Mouse (Mus musculus) midbrain, embryonic 15.5 days (tissue): Measurements from ENCODE around the gene Rapgef3. TPM values are rescaled to one million over a fixed set of nuclear protein-coding genes. Genes with fewer than 3 reads are reported as not detected.

Source experiments
- ATAC-seq: fragments of 200-750 bp; cut with Nextera tagmentation; replicated peaks from 2 replicates; pipeline ENCODE4 v1.8.0; 2017; ENCODE audit warnings: moderate TSS enrichment
- H3K27ac ChIP-seq: fragments of 300-500 bp; sonication (generic); 2 replicates; pipeline ENCODE4 v1.5.1; 2015; ENCODE audit warnings: mild to moderate bottlenecking, inconsistent platforms
- H3K27me3 ChIP-seq: fragments of 300-500 bp; sonication (generic); replicated peaks from 2 replicates; pipeline ENCODE4 v1.6.1; 2015; ENCODE audit warnings: inconsistent platforms
- H3K36me3 ChIP-seq: fragments of 300-500 bp; sonication (generic); replicated peaks from 2 replicates; pipeline ENCODE4 v1.6.1; 2015; ENCODE audit warnings: inconsistent platforms
- H3K4me1 ChIP-seq: fragments of 300-500 bp; sonication (generic); 2 replicates; pipeline ENCODE4 v1.6.1; 2015; ENCODE audit warnings: inconsistent platforms
- H3K4me2 ChIP-seq: fragments of 300-500 bp; sonication (generic); 2 replicates; pipeline ENCODE4 v1.6.1; 2015; ENCODE audit warnings: inconsistent platforms, mild to moderate bottlenecking, moderate library complexity
- H3K4me3 ChIP-seq: fragments of 300-500 bp; sonication (generic); 2 replicates; pipeline ENCODE4 v1.5.1; 2015; ENCODE audit warnings: mild to moderate bottlenecking, inconsistent platforms
- H3K9ac ChIP-seq: fragments of 300-500 bp; sonication (generic); 2 replicates; pipeline ENCODE4 v1.6.1; 2015; ENCODE audit warnings: mild to moderate bottlenecking, inconsistent platforms
- H3K9me3 ChIP-seq: fragments of 300-500 bp; sonication (generic); 2 replicates; pipeline ENCODE4 v1.6.1; 2016; ENCODE audit warnings: inconsistent platforms
- WGBS: fragments of 180-500 bp; shearing (Covaris S2); methylation state at CpG from one replicate; pipeline ENCODE4 v1.1.7; 2015; ENCODE audit warnings: mixed read lengths; 5-methylcytosine and 5-hydroxymethylcytosine counted together
- polyA plus RNA-seq: library from polyadenylated mRNA; unstranded; fragments of >200 nt; fragmentation: Nextera tagmentation; extraction: Ambion mirVana; gene quantifications from 2 replicates; pipeline ENCODE4 v1.2.1, GENCODE M21; 2015

The Rapgef3 gene
- 15.4 and 16.8 TPM in 2 replicates for polyA plus RNA-seq

DNA sequence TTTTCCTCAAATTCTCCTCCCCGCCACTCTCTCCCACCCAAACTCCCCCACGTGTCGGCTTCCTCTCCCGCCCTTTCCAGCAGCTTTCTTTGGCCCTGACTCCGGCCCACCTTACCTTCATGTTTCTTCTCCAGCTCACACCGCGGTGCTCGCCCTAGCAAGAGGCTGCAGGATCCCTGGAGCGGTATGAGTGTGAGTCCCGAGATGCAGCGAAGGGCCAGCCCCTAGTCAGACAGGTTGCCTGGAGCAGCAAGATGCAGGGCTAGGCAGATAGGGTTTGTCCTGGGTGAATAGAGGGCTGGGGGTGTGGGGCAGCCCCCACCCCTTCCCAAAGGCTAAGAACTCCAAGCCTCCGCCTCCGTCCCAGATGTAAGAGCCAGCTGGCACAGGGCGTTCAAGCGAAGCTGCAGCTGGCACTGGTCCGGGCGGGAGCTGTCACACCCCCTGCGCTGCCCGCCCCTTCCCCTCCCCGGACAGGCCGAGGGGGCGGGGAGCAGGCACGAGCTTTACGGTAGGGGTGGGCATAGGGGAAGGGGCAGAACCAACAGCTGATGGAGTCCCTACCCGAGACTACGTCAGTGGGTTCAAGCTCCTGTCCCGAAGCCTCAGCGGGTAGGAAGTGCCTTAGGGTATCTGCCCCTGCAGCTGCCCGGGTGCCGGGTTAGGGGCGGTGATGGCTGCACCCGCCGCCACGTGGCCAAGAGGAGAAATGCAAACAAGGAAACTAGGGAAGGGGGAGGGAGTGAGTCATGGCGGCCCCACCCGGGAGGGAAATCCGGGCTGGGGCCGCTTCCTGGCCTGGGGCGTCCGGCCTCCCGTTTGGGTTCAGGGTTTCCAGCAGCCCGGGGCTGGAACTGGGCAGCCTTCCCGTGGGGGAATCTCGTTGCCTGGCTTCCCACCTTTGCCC is at the start of gene Rapgef3:
Rapgef3 (minus strand) TSS at position 693 of the 907 bp plus-strand sequence.
- under 1% methylated on average over 44 of the region's 44 CpGs for WGBS
- peak; percentile 74 for ATAC-seq
- H3K27me3 ChIP-seq: peaks cover 23% of the 10 kb centered on the region
- H3K27ac ChIP-seq: peak within 1 kb of the TSS; percentile 66
- peak within 1 kb of the TSS; percentile 45 for H3K9ac ChIP-seq
- peak within 1 kb of the TSS; percentile 90 for H3K4me2 ChIP-seq
- peaks cover 34% of the 10 kb centered on the region for H3K4me1 ChIP-seq
- no peaks in the 10 kb centered on the region for H3K36me3 ChIP-seq
- peak within 1 kb of the TSS; percentile 45 for H3K4me3 ChIP-seq
- no peaks in the 10 kb centered on the region for H3K9me3 ChIP-seq

DNA sequence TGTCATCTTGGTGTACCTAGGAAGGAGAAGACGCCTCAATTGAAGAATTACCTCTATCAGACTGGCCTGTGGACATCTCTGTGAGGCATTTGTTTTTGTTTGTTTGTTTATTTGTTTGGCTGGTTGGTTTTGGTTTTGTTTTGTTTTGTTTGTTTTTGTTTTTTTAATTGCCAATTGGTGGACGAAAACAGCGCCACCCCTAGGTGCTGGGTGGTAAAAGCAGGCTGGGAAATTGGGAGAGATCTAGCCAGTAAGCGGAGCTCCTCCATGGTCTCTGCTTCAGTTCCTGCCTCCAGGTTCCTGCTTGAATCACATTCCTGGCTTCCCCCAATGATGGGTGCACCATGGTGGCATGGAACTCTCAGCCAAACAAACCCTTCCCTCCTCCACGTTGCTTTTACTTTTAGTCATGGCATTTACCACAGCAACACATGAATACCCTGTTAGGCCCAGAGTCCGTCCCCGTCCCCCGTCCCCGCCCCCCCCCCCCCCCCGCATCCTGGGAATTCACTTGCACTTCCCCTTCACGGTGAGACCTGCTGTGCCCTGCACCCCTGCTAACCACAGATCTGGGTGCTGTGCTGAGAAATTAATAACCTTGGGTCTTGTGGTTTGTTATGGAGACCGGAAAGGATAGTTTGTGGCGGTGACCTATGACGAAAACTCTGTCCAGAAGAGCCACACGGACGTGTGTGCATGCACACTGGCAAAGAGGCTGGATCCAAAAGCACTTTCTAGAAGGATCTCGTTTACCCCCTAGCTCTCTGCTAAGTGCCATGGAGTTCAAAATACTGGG is 48.6 kb upstream of the Rapgef3 start:
- H3K4me1 ChIP-seq: peaks cover 28% of the 10 kb centered on the region
- no peaks in the 10 kb centered on the region for H3K36me3 ChIP-seq
- no peaks in the 10 kb centered on the region for H3K9me3 ChIP-seq
- H3K27ac ChIP-seq: no peak overlapping the region
- H3K4me2 ChIP-seq: no peak overlapping the region
- H3K4me3 ChIP-seq: no peak overlapping the region
- ATAC-seq: no peak
- H3K9ac ChIP-seq: no peak overlapping the region
- WGBS: 94% methylated on average over 17 of the region's 17 CpGs
- H3K27me3 ChIP-seq: no peaks in the 10 kb centered on the region

DNA sequence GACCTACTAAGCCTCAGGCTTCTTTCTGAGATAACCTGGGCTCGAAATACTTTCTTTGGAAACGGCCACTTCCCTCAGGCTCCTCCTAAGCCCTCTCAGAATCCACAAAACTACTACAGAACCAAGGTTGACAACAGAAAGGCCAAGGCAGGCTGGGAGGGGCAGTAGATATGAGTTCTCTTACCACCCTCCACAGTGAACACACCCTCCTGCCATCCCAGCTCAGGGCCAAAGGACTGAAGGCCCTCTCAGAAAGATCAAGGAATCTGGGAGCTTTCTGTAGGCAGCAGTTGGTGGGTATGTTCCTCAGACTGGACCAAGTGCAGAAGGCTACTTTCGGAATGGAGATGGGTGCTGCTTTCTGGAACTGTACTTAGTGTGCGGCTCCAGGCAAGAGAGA is 47.5 kb upstream of the Rapgef3 start:
- ATAC-seq: no peak

DNA sequence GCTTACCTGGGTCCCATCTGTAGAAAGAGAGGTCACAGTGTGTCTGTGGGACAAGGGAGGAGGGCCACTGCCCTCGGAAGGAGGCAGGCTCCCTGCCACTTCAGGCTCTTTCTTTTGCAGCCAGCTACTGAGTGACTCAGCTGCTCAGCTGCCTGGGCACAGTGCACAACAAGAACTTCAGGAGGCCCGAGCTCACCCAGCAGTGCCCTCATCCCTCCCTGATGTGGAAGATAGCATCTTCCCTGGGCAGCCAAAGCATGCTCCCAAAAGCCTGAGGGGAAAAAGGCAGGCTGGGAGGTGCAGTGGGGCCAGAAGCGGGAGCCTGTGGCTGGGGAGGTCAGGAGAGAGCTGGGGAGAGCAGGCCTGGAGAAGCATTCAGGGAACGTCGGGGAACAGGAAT is 46.9 kb upstream of the Rapgef3 start:
- WGBS: 63% methylated on average over 5 of the region's 5 CpGs
- Histone ChIP-seq H3K27ac (no peak overlapping the region), H3K36me3 (0 out of 2 replicates have a peak, but pooled peaks cover 6% of the 10 kb centered on the region), H3K4me2 (no peak overlapping the region), H3K27me3 (no peaks in the 10 kb centered on the region), H3K9me3 (no peaks in the 10 kb centered on the region), H3K4me1 (peaks cover 24% of the 10 kb centered on the region), H3K4me3 (no peak overlapping the region), H3K9ac (no peak overlapping the region)
- ATAC-seq: no peak

More for the DNA sequence above, 47.5 kb upstream of the Rapgef3 start:
- H3K9me3 ChIP-seq: no peaks in the 10 kb centered on the region
- H3K27me3 ChIP-seq: no peaks in the 10 kb centered on the region
- 91% methylated on average over 4 of the region's 4 CpGs for WGBS
- no peak overlapping the region for H3K9ac ChIP-seq
- H3K4me1 ChIP-seq: peaks cover 24% of the 10 kb centered on the region
- H3K4me2 ChIP-seq: no peak overlapping the region
- H3K4me3 ChIP-seq: no peak overlapping the region
- no peak overlapping the region for H3K27ac ChIP-seq
- H3K36me3 ChIP-seq: 0 out of 2 replicates have a peak, but pooled peaks cover 4% of the 10 kb centered on the region

DNA sequence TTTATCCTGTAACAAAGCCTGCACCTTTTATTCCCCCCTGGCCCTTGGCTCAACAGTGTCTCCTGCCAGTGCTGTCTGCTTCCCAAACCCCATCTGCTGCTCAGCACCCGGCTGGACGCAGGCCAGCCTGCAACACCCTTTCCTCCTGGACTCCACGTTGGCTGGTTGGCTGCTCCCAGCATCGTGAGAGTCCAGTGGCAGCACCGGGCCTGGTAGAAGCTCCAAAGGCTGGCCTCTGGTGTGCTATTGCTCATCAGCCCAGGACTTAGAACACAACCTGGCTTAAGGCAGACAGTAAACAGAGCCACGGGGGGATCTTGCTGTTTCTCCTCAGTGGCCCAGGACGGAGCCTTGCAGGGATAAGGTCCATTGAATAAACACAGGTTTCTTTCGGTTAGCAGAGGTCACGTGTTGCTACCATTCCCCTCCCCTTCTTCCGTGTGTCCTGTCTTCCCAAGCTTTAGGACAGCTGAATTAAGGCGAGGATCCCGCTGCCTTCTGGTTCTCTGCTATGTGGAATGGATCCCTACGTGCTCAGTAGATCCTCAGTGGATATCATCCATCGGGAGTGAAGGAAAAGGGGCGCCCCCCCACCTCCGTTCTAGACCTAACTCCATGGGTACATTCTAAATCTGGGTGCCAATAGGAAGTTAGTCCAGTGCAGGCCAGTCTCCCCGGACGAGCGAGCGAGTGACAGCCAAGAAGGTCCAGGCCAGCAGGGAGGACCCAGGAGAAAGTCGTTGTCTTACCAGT is 45.9 kb upstream of the Rapgef3 start:
- H3K27me3 ChIP-seq: no peaks in the 10 kb centered on the region
- H3K27ac ChIP-seq: peak overlapping the region; percentile 11; the same call in 1 of the 2 replicates
- 46% methylated on average over 21 of the region's 21 CpGs for WGBS
- 0 out of 2 replicates have a peak, but pooled peaks have one; percentile 38 for ATAC-seq
- no peak overlapping the region for H3K9ac ChIP-seq
- no peak overlapping the region for H3K4me2 ChIP-seq
- H3K36me3 ChIP-seq: peaks cover 6% of the 10 kb centered on the region; the same call in 1 of the 2 replicates
- peaks cover 24% of the 10 kb centered on the region for H3K4me1 ChIP-seq
- H3K9me3 ChIP-seq: no peaks in the 10 kb centered on the region
- no peak overlapping the region for H3K4me3 ChIP-seq

DNA sequence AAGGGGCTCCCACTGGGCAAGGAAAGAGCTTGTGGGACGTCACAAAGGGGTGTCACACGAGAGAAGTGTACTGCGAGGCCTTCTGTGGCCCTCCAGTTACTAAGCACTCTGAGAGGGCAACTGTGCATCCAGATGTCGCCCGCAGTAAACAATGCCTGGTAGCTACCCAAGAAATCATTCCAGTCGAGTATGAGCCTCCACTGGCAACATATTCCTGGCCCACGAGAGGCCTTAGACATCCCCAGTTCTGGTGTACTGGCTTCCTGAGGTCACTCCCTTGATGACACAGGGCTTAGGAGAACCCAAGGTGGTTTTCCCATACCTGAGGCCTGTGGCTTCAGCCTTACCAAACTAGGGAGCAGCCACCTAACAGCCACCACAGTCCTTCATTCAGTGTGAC is 45.1 kb upstream of the Rapgef3 start:
- H3K9ac ChIP-seq: no peak overlapping the region
- peaks cover 11% of the 10 kb centered on the region; the same call in 1 of the 2 replicates for H3K36me3 ChIP-seq
- H3K27me3 ChIP-seq: no peaks in the 10 kb centered on the region
- no peak overlapping the region for H3K4me2 ChIP-seq
- ATAC-seq: no peak
- peaks cover 24% of the 10 kb centered on the region for H3K4me1 ChIP-seq
- H3K4me3 ChIP-seq: no peak overlapping the region
- no peaks in the 10 kb centered on the region for H3K9me3 ChIP-seq
- WGBS: 69% methylated on average over 7 of the region's 7 CpGs
- peak overlapping the region; percentile 11; the same call in 1 of the 2 replicates for H3K27ac ChIP-seq

DNA sequence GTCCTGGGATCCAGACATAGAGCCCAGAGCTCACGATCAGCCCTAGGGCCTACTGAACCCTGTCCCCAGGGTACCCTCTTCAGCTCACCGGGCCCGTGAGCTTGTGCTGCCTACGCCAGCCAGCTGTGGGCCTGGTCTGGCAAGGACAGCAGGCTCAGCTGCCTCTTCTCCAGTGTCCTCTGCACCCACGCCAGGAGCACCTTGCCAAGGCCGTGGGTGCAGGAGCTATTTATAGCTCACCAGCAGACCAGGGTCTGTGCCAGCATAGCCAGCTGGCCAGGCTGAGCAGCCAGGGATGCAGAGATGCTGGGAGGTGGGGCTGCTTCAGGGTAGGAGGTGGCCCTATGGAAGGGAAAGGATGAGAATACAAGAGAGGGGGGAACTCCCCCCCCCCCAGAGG is 44.4 kb upstream of the Rapgef3 start:
- Histone ChIP-seq H3K4me3 (no peak overlapping the region), H3K27me3 (no peaks in the 10 kb centered on the region), H3K9ac (no peak overlapping the region), H3K4me1 (peaks cover 24% of the 10 kb centered on the region), H3K4me2 (no peak overlapping the region), H3K36me3 (peaks cover 19% of the 10 kb centered on the region; the same call in 1 of the 2 replicates), H3K9me3 (no peaks in the 10 kb centered on the region), H3K27ac (peak overlapping the region; percentile 56; the same call in 1 of the 2 replicates)
- WGBS: 54% methylated on average over 6 of the region's 6 CpGs
- ATAC-seq: peak; percentile 37; the same call in 1 of the 2 replicates

DNA sequence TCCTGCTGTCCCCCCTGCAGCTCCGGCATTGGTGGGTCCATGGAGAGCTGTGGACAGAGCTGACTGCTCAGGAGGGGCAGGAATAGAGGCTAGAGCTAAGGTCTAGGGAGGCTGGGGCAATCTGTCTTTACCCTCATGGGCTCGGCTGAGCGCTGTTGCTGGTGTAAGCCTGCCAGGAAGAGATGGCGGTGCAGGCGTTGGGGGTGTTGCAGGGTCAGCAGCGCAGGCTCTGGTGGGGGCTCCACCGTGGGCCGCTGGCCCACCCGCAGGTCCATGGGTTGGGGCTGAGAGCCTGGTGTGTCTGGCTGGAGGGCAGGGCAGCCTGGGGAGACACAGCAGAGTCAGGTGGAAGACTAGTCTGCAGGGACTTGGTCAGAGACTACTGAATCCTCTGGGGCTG is 43.5 kb upstream of the Rapgef3 start:
- H3K27ac ChIP-seq: peak overlapping the region; percentile 56; the same call in 1 of the 2 replicates
- H3K9ac ChIP-seq: no peak overlapping the region
- 87% methylated on average over 9 of the region's 9 CpGs for WGBS
- no peak overlapping the region for H3K4me3 ChIP-seq
- H3K9me3 ChIP-seq: no peaks in the 10 kb centered on the region
- H3K4me1 ChIP-seq: peaks cover 24% of the 10 kb centered on the region
- no peak overlapping the region for H3K4me2 ChIP-seq
- ATAC-seq: no peak
- peaks cover 23% of the 10 kb centered on the region; the same call in 1 of the 2 replicates for H3K36me3 ChIP-seq
- H3K27me3 ChIP-seq: no peaks in the 10 kb centered on the region

DNA sequence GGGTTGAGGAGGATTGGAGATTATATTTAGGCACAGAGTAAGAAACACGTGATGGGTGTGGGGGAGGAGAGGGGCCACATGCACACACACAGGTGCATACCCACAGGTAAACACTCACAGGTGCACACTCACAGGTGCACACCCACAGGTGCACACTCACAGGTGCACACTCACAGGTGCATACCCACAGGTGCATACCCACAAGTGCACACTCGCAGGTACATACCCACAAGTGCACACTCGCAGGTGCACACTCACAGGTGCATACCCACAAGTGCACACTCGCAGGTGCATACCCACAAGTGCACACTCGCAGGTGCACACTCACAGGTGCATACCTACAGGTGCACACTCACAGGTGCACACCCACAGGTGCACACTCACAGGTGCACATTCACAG is 42.6 kb upstream of the Rapgef3 start:
- H3K9me3 ChIP-seq: no peaks in the 10 kb centered on the region
- H3K27ac ChIP-seq: no peak overlapping the region
- peaks cover 26% of the 10 kb centered on the region; the same call in 1 of the 2 replicates for H3K36me3 ChIP-seq
- H3K4me2 ChIP-seq: no peak overlapping the region
- no peak overlapping the region for H3K9ac ChIP-seq
- H3K4me1 ChIP-seq: peaks cover 24% of the 10 kb centered on the region
- no peak for ATAC-seq
- WGBS: 91% methylated on average over 5 of the region's 5 CpGs
- H3K27me3 ChIP-seq: no peaks in the 10 kb centered on the region
- H3K4me3 ChIP-seq: no peak overlapping the region

DNA sequence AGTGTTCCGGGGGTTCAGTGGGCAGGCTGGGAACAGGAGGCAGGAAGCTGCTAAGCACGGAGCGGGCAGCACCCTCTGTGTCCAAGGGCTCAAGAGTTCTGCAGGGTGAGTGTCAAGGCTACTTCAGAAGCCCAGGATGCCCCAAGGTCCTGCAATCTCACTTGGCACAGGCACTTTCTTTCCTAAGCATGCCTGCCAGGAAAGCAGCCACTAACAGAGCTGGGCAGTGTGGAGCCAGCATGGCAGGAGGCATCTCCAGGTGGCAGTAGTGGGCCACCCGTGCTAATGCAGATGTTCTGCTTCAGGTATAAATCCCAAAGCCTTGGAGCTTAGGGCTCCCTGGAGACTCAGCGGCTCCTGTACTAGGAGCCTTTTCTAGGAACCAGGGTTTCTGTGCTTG is 42.2 kb upstream of the Rapgef3 start:
- no peaks in the 10 kb centered on the region for H3K9me3 ChIP-seq
- WGBS: 81% methylated on average over 5 of the region's 5 CpGs
- H3K36me3 ChIP-seq: peaks cover 26% of the 10 kb centered on the region; the same call in 1 of the 2 replicates
- H3K27ac ChIP-seq: no peak overlapping the region
- H3K4me2 ChIP-seq: no peak overlapping the region
- no peak for ATAC-seq
- no peaks in the 10 kb centered on the region for H3K27me3 ChIP-seq
- H3K9ac ChIP-seq: no peak overlapping the region
- H3K4me3 ChIP-seq: no peak overlapping the region
- peaks cover 24% of the 10 kb centered on the region for H3K4me1 ChIP-seq

DNA sequence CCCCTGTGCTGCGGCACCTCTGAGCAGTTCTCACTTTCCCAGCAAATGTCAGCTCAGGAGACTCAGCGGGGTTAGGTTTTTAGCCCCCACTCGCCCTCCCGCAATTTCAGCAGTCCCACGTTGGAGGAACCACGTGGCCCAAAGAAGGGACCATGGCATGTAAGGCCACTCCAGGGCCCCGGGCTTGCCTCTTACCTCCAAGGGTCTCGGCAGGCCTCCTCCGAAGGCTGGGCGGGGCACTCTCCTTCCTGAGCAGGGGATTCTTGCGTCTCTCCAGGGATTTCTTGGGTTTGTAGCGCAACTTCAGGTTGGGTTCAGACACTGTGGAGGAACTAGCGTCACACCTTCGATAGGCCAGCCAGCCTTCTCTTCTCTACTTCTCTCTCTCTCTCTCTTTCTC is 41.4 kb upstream of the Rapgef3 start:
- H3K27me3 ChIP-seq: no peaks in the 10 kb centered on the region
- H3K9ac ChIP-seq: no peak overlapping the region
- peaks cover 26% of the 10 kb centered on the region; the same call in 1 of the 2 replicates for H3K36me3 ChIP-seq
- WGBS: 85% methylated on average over 14 of the region's 14 CpGs
- H3K9me3 ChIP-seq: no peaks in the 10 kb centered on the region
- H3K27ac ChIP-seq: no peak overlapping the region
- H3K4me1 ChIP-seq: peaks cover 24% of the 10 kb centered on the region
- ATAC-seq: no peak
- no peak overlapping the region for H3K4me3 ChIP-seq
- H3K4me2 ChIP-seq: no peak overlapping the region
